In the genomic region with DNA sequence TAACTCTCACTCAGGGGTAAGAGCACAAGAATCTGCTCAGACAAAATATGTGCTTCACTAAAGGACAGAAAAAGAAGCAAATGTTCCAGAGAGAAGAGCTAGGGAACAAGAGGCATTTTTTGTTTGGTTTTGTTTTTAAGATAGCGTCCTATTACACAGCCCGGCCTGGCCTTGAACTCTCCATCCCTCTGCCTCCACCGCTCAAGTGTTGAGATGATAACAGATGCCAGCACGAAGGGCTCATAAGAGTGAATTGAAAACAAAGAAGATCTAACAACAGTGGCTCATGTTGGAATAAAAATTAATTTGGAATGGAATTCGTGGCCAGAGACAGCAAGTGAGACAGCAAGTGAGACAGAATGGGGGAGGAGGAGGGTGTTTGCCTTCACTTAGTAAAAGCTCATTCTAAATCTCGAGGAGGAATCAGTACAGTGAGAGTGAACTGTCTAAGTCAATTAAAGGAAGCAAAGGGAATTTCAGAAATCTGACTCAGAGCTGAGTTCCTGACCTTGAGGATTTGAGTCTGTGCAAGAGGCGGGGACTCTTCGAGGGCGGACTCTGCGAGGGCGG, we compare ENCODE assay signal across 14 mouse cellular contexts.
"Had no signal": no experiment of that assay in that cellular context is flagged by ENCODE, and none has a peak within 500 bp of the region (broad histone marks: within the 10 kb centered on the region; RNA-seq: fewer than 3 reads in every experiment).

No protein-coding gene starts in this region.

- H3K27me3 ChIP-seq: liver, embryonic 13.5 days; lung, embryonic 15.5 days; midbrain, embryonic 13.5 days; neural tube, embryonic 15.5 days had no signal

- H3K36me3 ChIP-seq: liver, embryonic 13.5 days; lung, embryonic 15.5 days; midbrain, embryonic 13.5 days; neural tube, embryonic 15.5 days had no signal

- H3K4me3 ChIP-seq: layer of hippocampus, adult 2 months; liver, embryonic 13.5 days; lung, embryonic 15.5 days; midbrain, embryonic 13.5 days; myocyte; neural tube, embryonic 15.5 days had no signal

- H3K4me2 ChIP-seq: liver, embryonic 13.5 days; lung, embryonic 15.5 days; midbrain, embryonic 13.5 days; neural tube, embryonic 15.5 days had no signal

- DNase-seq: kidney, adult 9 months; kidney, postnatal 10 days; kidney, postnatal 4 days; left cerebral cortex, postnatal 4 days; liver, embryonic 13.5 days; liver, postnatal 0 days; right cerebral cortex, adult 18-20 months; thymus, postnatal 36 days had no signal

- H3K27ac ChIP-seq: layer of hippocampus, adult 2 months; liver, embryonic 13.5 days; lung, embryonic 15.5 days; midbrain, embryonic 13.5 days; neural tube, embryonic 15.5 days had no signal

- H3K4me1 ChIP-seq: liver, embryonic 13.5 days; midbrain, embryonic 13.5 days; neural tube, embryonic 15.5 days had no signal

- H3K9ac ChIP-seq: liver, embryonic 13.5 days; liver, postnatal 0 days; lung, embryonic 15.5 days; midbrain, embryonic 13.5 days; neural tube, embryonic 15.5 days had no signal

- ATAC-seq: intestine, postnatal 0 days; liver, postnatal 0 days; midbrain, embryonic 13.5 days had no signal

- H3K9me3 ChIP-seq: liver, embryonic 13.5 days; neural tube, embryonic 15.5 days had no signal
